Mouse (Mus musculus): Measurements from ENCODE around the gene Cdc7.

DNA sequence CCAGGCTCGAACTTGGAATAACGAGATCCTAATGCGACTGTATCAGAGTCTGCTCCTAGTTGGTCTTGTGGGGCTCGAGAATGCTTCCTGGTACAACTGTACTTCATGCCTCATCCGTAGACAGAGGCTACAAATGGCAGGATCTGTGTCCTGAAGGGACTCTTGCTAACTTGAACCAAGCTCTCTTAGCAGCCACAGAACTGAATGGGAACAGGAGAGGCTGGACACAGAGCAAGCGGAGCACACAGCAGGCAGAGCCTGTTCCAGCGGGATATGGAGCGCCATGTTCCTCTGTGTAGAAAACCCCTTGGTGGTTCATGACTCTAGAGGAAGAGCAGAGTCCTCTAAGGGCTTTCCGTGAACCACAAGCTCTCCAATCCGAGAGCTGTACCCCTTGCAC lies 66.7 kb downstream of the Cdc7 start:
- TF ChIP-seq CTCF (IDR thresholded peaks at IDR 0.05; ENCODE audit: low read depth) = no peak
- no peak for TF ChIP-seq EP300 (IDR thresholded peaks at IDR 0.05; ENCODE audit: low read depth)

Data from heart, postnatal 0 days (tissue).